Mouse (Mus musculus) embryonic facial prominence, embryonic 15.5 days (tissue): ENCODE data around the gene Smug1. TPM values are rescaled to one million over a fixed set of nuclear protein-coding genes. Genes with fewer than 3 reads are reported as not detected.
A peak's percentile ranks its signal among the peaks of the same experiment; 100 is the strongest.

Experiments used
- ATAC-seq: fragments of 200-750 bp; cut with Nextera tagmentation; 2 replicates; pipeline ENCODE4 v1.8.0; 2017; ENCODE audit warnings: low read depth, moderate TSS enrichment; ENCODE audit not compliant: insufficient number of reproducible peaks, low FRiP score, low TSS enrichment
- H3K27ac ChIP-seq: fragments of 300-500 bp; sonication (generic); replicated peaks from 2 replicates; pipeline ENCODE4 v1.5.1; 2015; ENCODE audit warnings: mild to moderate bottlenecking, inconsistent platforms
- H3K27me3 ChIP-seq: fragments of 300-500 bp; sonication (generic); 2 replicates; pipeline ENCODE4 v1.6.1; 2015; ENCODE audit warnings: inconsistent platforms
- H3K36me3 ChIP-seq: fragments of 300-500 bp; sonication (generic); 2 replicates; pipeline ENCODE4 v1.6.1; 2015; ENCODE audit warnings: mild to moderate bottlenecking, inconsistent platforms
- H3K4me1 ChIP-seq: fragments of 300-500 bp; sonication (generic); 2 replicates; pipeline ENCODE4 v1.6.1; 2015; ENCODE audit warnings: inconsistent platforms
- H3K4me2 ChIP-seq: fragments of 300-500 bp; sonication (generic); replicated peaks from 2 replicates; pipeline ENCODE4 v1.6.1; 2015; ENCODE audit warnings: mild to moderate bottlenecking, inconsistent platforms
- H3K4me3 ChIP-seq: fragments of 300-500 bp; sonication (generic); replicated peaks from 2 replicates; pipeline ENCODE4 v1.5.1; 2015; ENCODE audit warnings: mild to moderate bottlenecking, inconsistent platforms
- H3K9ac ChIP-seq: fragments of 300-500 bp; sonication (generic); 2 replicates; pipeline ENCODE4 v1.6.1; 2015; ENCODE audit warnings: inconsistent platforms
- H3K9me3 ChIP-seq: fragments of 300-500 bp; sonication (generic); replicated peaks from 2 replicates; pipeline ENCODE4 v1.6.1; 2016; ENCODE audit warnings: inconsistent platforms
- WGBS: fragments of 180-500 bp; shearing (Covaris S2); methylation state at CpG from one replicate; pipeline ENCODE4 v1.1.7; 2015; 5-methylcytosine and 5-hydroxymethylcytosine counted together
- polyA plus RNA-seq: library from polyadenylated mRNA; unstranded; fragments of >200 nt; fragmentation: Nextera tagmentation; extraction: Ambion mirVana; gene quantifications from 2 replicates; pipeline ENCODE4 v1.2.1, GENCODE M21; 2015

Gene Smug1
- polyA plus RNA-seq, 1 experiment from 2014 or later: 17.9 TPM

GRCm38 (mm10) chr15:103173251-103173650 is 6.4 kb upstream of the Smug1 start:
- no peak for ATAC-seq
- peaks cover 100% of the 10 kb centered on the region for H3K27me3 ChIP-seq
- WGBS: 60% methylated on average over 5 of the region's 5 CpGs

DNA sequence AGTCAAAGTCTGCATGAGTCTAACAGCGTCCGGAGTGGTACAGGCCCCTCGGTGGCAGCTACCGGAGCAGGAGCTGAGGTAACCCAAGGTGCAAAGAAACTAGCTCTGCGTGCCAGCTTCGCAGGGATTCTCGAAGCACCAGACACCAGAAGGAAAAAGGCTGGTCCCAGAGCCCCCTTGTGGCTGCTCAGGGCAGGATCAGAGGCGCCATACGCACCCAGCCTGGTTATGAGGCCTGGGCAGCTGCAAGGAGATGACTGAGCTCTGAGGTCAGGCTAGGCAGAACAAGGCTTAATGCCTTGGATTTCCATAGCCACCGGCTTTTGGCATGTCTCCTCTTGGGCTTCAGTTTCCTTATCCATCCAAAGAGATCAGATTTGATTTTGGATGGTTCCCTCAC is 5.6 kb upstream of the Smug1 start:
- Histone ChIP-seq H3K9ac (no peak overlapping the region), H3K27ac (no peak overlapping the region), H3K4me1 (peaks cover 32% of the 10 kb centered on the region), H3K9me3 (no peaks in the 10 kb centered on the region), H3K27me3 (peaks cover 100% of the 10 kb centered on the region), H3K36me3 (no peaks in the 10 kb centered on the region), H3K4me3 (no peak overlapping the region), H3K4me2 (no peak overlapping the region)
- no peak for ATAC-seq
- WGBS: 4% methylated on average over 10 of the region's 10 CpGs

More at GRCm38 (mm10) chr15:103173251-103173650, 6.4 kb upstream of the Smug1 start:
- no peaks in the 10 kb centered on the region for H3K36me3 ChIP-seq
- H3K4me3 ChIP-seq: no peak overlapping the region
- H3K9me3 ChIP-seq: no peaks in the 10 kb centered on the region
- H3K4me1 ChIP-seq: peaks cover 38% of the 10 kb centered on the region
- H3K27ac ChIP-seq: no peak overlapping the region
- H3K9ac ChIP-seq: no peak overlapping the region
- no peak overlapping the region for H3K4me2 ChIP-seq

DNA sequence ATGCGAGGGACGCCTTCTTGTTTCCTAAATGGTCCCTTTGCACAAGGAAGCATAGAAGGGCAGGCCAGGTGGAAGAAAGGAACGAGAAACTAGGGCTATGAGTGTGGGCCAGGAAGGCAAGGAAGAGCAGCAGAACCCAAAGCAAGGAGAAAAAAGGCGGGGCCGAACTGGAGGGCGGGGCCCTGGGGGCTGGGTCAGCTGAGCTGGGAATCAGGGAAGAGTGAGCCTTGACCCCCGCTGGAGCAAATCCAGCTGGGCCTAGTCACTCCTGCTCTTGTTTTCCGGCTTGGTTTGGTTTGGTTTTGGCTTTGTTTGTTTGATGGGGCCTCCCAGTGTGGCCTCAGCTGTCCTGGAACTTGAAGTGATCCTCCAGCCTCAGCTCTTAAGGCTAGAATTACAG is 4.4 kb upstream of the Smug1 start:
- Histone ChIP-seq H3K36me3 (no peaks in the 10 kb centered on the region), H3K4me3 (no peak overlapping the region), H3K9ac (no peak overlapping the region), H3K27ac (no peak overlapping the region), H3K9me3 (no peaks in the 10 kb centered on the region), H3K27me3 (peaks cover 100% of the 10 kb centered on the region), H3K4me2 (no peak overlapping the region), H3K4me1 (peaks cover 30% of the 10 kb centered on the region)
- whole genome bisulfite sequencing: 12% methylated on average over 8 of the region's 8 CpGs
- no peak for ATAC-seq

DNA sequence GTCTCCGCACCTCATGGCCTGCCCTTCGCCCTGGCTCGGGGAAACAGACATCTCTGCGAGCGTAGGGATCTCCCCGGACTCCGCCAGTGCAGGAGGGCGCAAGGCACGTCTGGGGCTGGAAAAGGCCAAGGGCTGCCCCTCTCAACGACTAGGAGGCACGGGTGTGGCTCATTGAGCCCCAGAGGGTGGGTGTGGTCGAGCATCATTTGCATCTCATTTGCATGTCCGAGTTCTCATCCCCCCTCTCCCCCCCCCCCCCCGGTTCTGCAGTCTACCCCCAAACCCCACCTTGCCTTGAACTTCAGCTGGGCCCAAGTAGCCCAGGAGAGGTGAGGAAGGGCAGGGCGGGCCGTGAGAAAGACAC is 3.4 kb upstream of the Smug1 start:
- Histone ChIP-seq H3K9ac (no peak overlapping the region), H3K27ac (no peak overlapping the region), H3K36me3 (no peaks in the 10 kb centered on the region), H3K9me3 (no peaks in the 10 kb centered on the region), H3K4me1 (peaks cover 31% of the 10 kb centered on the region), H3K27me3 (peaks cover 98% of the 10 kb centered on the region), H3K4me3 (peak overlapping the region; percentile 48), H3K4me2 (peak overlapping the region; percentile 25)
- ATAC-seq: no peak
- WGBS: 11% methylated on average over 14 of the region's 16 CpGs

- ATAC-seq: 0 out of 2 replicates have a peak, but pooled peaks have one; percentile 26
- Histone ChIP-seq H3K27me3 (peaks cover 93% of the 10 kb centered on the region), H3K4me2 (peak overlapping the region; percentile 80), H3K9me3 (no peaks in the 10 kb centered on the region), H3K36me3 (no peaks in the 10 kb centered on the region), H3K4me1 (peaks cover 33% of the 10 kb centered on the region), H3K27ac (peak overlapping the region; percentile 55), H3K4me3 (peak overlapping the region; percentile 48), H3K9ac (no peak overlapping the region)
- WGBS: 6% methylated on average over 26 of the region's 26 CpGs
Observed at GRCm38 (mm10) chr15:103169612-103170315, 2.9 kb upstream of the Smug1 start.

DNA sequence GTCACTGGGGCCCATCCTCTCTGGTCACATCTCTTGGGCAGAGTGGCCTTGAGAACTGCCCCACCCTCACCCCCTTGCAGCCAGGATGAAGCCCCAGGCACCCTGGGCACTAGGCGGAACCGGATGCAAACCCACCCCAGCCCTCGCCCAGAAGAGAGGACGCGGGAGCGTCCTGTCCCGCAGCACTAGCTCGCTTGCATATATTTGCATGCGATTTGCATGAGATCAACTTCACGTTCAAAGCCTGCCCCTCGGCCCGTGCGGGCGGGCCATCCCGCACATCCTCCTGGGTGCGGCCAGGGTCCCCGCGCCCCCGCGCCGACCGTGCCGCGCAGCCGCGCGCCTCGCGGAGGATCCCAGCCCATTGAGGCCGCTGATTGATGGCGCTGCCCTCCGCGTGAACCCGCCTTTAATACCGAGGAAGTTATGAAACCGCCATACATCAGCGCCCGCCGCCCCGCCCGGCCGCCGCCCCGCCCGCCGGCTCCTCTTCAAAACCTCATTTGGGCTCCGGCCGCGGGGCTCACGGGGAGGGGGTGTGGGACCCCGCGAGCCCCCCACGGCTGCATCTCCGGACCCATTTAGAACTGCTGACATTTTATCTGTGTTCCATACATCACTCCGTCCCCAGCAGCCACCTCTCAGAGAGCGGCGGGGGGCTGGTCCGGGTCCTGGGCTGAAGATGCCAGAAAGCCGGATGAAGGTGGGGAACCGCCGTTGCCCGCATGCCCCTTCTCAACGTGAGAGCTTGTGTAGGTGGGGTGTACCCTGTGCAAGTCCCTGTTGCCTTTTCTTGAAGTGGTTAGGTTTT is 2.1 kb upstream of the Smug1 start:
- H3K4me3 ChIP-seq: peak overlapping the region; percentile 48
- no peaks in the 10 kb centered on the region for H3K36me3 ChIP-seq
- H3K27me3 ChIP-seq: peaks cover 91% of the 10 kb centered on the region
- H3K27ac ChIP-seq: peak overlapping the region; percentile 55; the same call in 1 of the 2 replicates
- H3K9ac ChIP-seq: 0 out of 2 replicates have a peak overlapping the region, but pooled peaks have one; percentile 2
- peaks cover 33% of the 10 kb centered on the region for H3K4me1 ChIP-seq
- peak overlapping the region; percentile 80 for H3K4me2 ChIP-seq
- 1% methylated on average over 63 of the region's 63 CpGs for WGBS
- H3K9me3 ChIP-seq: no peaks in the 10 kb centered on the region
- no peak for ATAC-seq

- H3K27me3 ChIP-seq: peaks cover 79% of the 10 kb centered on the region
- no peak overlapping the region for H3K4me3 ChIP-seq
- no peak overlapping the region for H3K9ac ChIP-seq
- H3K4me1 ChIP-seq: peaks cover 39% of the 10 kb centered on the region
- no peaks in the 10 kb centered on the region for H3K9me3 ChIP-seq
- H3K36me3 ChIP-seq: no peaks in the 10 kb centered on the region
- 13% methylated on average over 3 of the region's 3 CpGs for WGBS
- no peak overlapping the region for H3K27ac ChIP-seq
- H3K4me2 ChIP-seq: no peak overlapping the region
- no peak for ATAC-seq
Observed at GRCm38 (mm10) chr15:103167786-103168185, 894 bp upstream of the Smug1 start.

GRCm38 (mm10) chr15:103165924-103166323 is 968 bp downstream of the Smug1 start:
- Histone ChIP-seq H3K4me1 (peaks cover 41% of the 10 kb centered on the region), H3K9me3 (no peaks in the 10 kb centered on the region), H3K4me2 (no peak overlapping the region), H3K27ac (no peak overlapping the region), H3K9ac (no peak overlapping the region), H3K36me3 (no peaks in the 10 kb centered on the region), H3K4me3 (no peak overlapping the region), H3K27me3 (peaks cover 60% of the 10 kb centered on the region)
- 39% methylated on average over 5 of the region's 5 CpGs for WGBS
- ATAC-seq: no peak

GRCm38 (mm10) chr15:103165379-103165778 is 1.5 kb downstream of the Smug1 start:
- ATAC-seq: no peak
- 1% methylated on average over 13 of the region's 13 CpGs for WGBS
- Histone ChIP-seq H3K4me2 (no peak overlapping the region), H3K4me1 (peaks cover 39% of the 10 kb centered on the region), H3K27me3 (peaks cover 55% of the 10 kb centered on the region), H3K4me3 (no peak overlapping the region), H3K27ac (no peak overlapping the region), H3K9me3 (no peaks in the 10 kb centered on the region), H3K36me3 (no peaks in the 10 kb centered on the region), H3K9ac (no peak overlapping the region)

- Histone ChIP-seq H3K27me3 (peaks cover 35% of the 10 kb centered on the region), H3K4me1 (peaks cover 21% of the 10 kb centered on the region), H3K4me2 (peak overlapping the region; percentile 76), H3K9ac (peak overlapping the region; percentile 53), H3K36me3 (no peaks in the 10 kb centered on the region), H3K4me3 (peak overlapping the region; percentile 90), H3K9me3 (no peaks in the 10 kb centered on the region), H3K27ac (no peak overlapping the region)
- WGBS: 6% methylated on average over 25 of the region's 25 CpGs
- ATAC-seq: peak; percentile 81
Observed at GRCm38 (mm10) chr15:103163182-103163919, 3.5 kb downstream of the Smug1 start.

DNA sequence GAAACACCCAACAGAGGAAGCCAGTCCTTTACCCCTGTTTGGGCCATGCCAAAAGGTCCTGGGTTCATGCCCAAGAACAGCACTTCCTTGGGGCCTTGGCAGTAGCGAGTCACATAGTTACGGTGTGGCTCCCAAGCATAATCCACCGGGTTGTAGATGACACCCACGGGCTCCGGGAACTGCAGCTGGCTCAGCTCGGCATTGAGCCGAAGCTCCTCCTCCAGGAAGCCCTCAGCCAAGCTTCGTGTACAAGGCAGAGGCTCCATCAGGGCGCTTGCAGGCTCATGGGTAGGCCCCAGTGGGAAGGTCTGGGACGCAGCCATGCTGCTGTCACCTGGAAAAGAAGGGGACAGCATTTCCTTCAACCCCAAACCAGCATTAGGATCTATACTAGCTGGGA is 9.3 kb downstream of the Smug1 start:
- Histone ChIP-seq H3K9ac (no peak overlapping the region), H3K36me3 (0 out of 2 replicates have a peak, but pooled peaks cover 5% of the 10 kb centered on the region), H3K9me3 (no peaks in the 10 kb centered on the region), H3K27me3 (peaks cover 14% of the 10 kb centered on the region), H3K4me1 (peaks cover 10% of the 10 kb centered on the region), H3K4me3 (no peak overlapping the region), H3K4me2 (no peak overlapping the region), H3K27ac (no peak overlapping the region)
- ATAC-seq: no peak
- 69% methylated on average over 10 of the region's 10 CpGs for WGBS
